Mouse (Mus musculus) liver, embryonic 11.5 days (tissue): Measurements from ENCODE around the gene Mprip. TPM values are rescaled to one million over a fixed set of nuclear protein-coding genes. Genes with fewer than 3 reads are reported as not detected.
A peak's percentile ranks its signal among the peaks of the same experiment; 100 is the strongest.

Experiments used
- ATAC-seq: fragments of 200-750 bp; cut with Nextera tagmentation; replicated peaks from 2 replicates; pipeline ENCODE4 v1.8.0; 2017; ENCODE audit warnings: moderate number of reproducible peaks, mild to moderate bottlenecking, moderate TSS enrichment, moderate library complexity; ENCODE audit not compliant: low FRiP score
- DNase-seq: peaks from one replicate; pipeline ENCODE4 v3.0.0-alpha.2; 2017; ENCODE audit warnings: low spot score
- H3K27ac ChIP-seq: fragments of 300-500 bp; sonication (generic); 2 replicates; pipeline ENCODE4 v1.5.1; 2014; ENCODE audit warnings: mild to moderate bottlenecking, low read depth, low read length, control low read depth
- H3K27me3 ChIP-seq: fragments of 300-500 bp; sonication (generic); replicated peaks from 2 replicates; pipeline ENCODE4 v1.6.1; 2014; ENCODE audit warnings: low read length, mixed read lengths; ENCODE audit not compliant: control insufficient read depth, insufficient read depth
- H3K36me3 ChIP-seq: fragments of 300-500 bp; sonication (generic); 2 replicates; pipeline ENCODE4 v1.6.1; 2014; ENCODE audit warnings: mild to moderate bottlenecking, low read length, moderate library complexity, mixed read lengths; ENCODE audit not compliant: control insufficient read depth, insufficient read depth
- H3K4me1 ChIP-seq: fragments of 300-500 bp; sonication (generic); replicated peaks from 2 replicates; pipeline ENCODE4 v1.6.1; 2014; ENCODE audit warnings: low read length, mixed read lengths; ENCODE audit not compliant: control insufficient read depth, insufficient read depth
- H3K4me2 ChIP-seq: fragments of 300-500 bp; sonication (generic); 2 replicates; pipeline ENCODE4 v1.6.1; 2014; ENCODE audit warnings: mild to moderate bottlenecking, control low read depth, moderate library complexity
- H3K4me3 ChIP-seq: fragments of 300-500 bp; sonication (generic); 2 replicates; pipeline ENCODE4 v1.5.1; 2014; ENCODE audit warnings: low read depth, low read length, control low read depth
- H3K9ac ChIP-seq: fragments of 300-500 bp; sonication (generic); 2 replicates; pipeline ENCODE4 v1.6.1; 2014; ENCODE audit warnings: low read depth, low read length, control low read depth
- H3K9me3 ChIP-seq: fragments of 300-500 bp; sonication (generic); 2 replicates; pipeline ENCODE4 v1.6.1; 2016; ENCODE audit warnings: low read length, inconsistent platforms, mixed read lengths; ENCODE audit not compliant: control insufficient read depth
- WGBS: fragments of 180-500 bp; shearing (Covaris S2); extraction: QIAGEN DNeasy Blood & Tissue Kit; methylation state at CpG from one replicate; pipeline ENCODE4 v1.1.7; 2014; 5-methylcytosine and 5-hydroxymethylcytosine counted together
- polyA plus RNA-seq: library from polyadenylated mRNA; unstranded; fragments of >200 nt; fragmentation: Nextera tagmentation; extraction: Ambion mirVana; gene quantifications from 2 replicates; pipeline ENCODE4 v1.2.1, GENCODE M21; 2014

Gene Mprip
- polyA plus RNA-seq, 1 experiment from 2014 or later: 46.7 TPM

GRCm38 (mm10) chr11:59810480-59811158 lies 149.5 kb downstream of the Mprip start:
- DNase-seq (no peak), ATAC-seq (no peak)
- 33% methylated on average over 14 of the region's 14 CpGs for WGBS
- peak overlapping the region; percentile 87 for H3K4me3 ChIP-seq
- H3K9me3 ChIP-seq: no peaks in the 10 kb centered on the region
- peaks cover 11% of the 10 kb centered on the region for H3K4me1 ChIP-seq
- H3K4me2 ChIP-seq: peak overlapping the region; percentile 98
- H3K27ac ChIP-seq: peak overlapping the region; percentile 97
- H3K9ac ChIP-seq: peak overlapping the region; percentile 93
- H3K27me3 ChIP-seq: no peaks in the 10 kb centered on the region
- peaks cover 16% of the 10 kb centered on the region for H3K36me3 ChIP-seq

DNA sequence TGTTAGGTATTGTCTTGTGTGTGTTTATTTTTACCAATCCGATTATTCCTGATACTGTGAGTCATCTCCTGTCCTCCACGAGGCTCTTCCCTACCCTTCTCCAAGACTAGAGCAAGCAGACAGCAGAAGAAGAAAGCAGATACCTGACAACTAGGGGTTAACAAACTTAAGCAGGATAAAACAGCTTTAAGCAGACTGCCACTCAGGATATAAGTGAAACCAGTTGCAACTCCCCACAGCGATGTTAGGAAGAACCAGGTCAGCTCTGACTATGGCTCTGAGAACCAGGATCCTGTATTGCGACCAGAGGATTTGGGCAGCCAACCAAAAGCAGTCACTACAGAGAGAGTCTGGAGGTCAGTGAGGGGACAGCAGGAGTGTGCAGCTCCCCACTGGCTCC lies 150.1 kb downstream of the Mprip start:
- Histone ChIP-seq H3K4me3 (peak overlapping the region; percentile 87; the same call in 1 of the 2 replicates), H3K27ac (no peak overlapping the region; the same call in 1 of the 2 replicates), H3K4me2 (peak overlapping the region; percentile 98), H3K27me3 (no peaks in the 10 kb centered on the region), H3K9me3 (no peaks in the 10 kb centered on the region), H3K9ac (0 out of 2 replicates have a peak overlapping the region, but pooled peaks have one; percentile 35), H3K36me3 (peaks cover 17% of the 10 kb centered on the region), H3K4me1 (peaks cover 11% of the 10 kb centered on the region)
- WGBS: 57% methylated on average over 4 of the region's 4 CpGs
- DNase-seq (no peak), ATAC-seq (no peak)

DNA sequence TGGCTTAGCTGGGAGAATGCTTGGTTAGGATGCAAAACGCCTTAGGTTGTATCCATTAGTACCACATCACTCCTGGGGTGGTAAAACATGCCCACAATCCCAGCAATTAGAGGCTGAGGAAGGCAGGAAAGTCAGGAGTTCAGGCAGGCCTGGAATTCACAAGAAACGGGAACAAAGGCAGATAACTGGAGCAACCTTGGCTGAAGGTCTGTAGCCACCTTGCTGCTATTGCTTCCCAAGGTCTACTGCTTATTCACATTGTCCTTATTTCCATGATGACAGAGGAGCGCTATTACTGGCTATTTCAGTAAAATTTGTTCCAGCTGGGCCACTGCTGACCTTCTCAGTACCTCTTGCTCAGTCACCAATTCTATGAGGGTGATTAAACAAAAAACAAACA lies 152.2 kb downstream of the Mprip start:
- no peaks in the 10 kb centered on the region for H3K9me3 ChIP-seq
- peaks cover 11% of the 10 kb centered on the region for H3K4me1 ChIP-seq
- no peak overlapping the region for H3K9ac ChIP-seq
- DNase-seq (no peak), ATAC-seq (no peak)
- H3K4me3 ChIP-seq: no peak overlapping the region
- H3K4me2 ChIP-seq: no peak overlapping the region
- no peak overlapping the region for H3K27ac ChIP-seq
- peaks cover 19% of the 10 kb centered on the region for H3K36me3 ChIP-seq
- 75% methylated on average over 3 of the region's 3 CpGs for WGBS
- H3K27me3 ChIP-seq: no peaks in the 10 kb centered on the region

- H3K27ac ChIP-seq: no peak overlapping the region
- peaks cover 3% of the 10 kb centered on the region; the same call in 1 of the 2 replicates for H3K4me1 ChIP-seq
- WGBS: 88% methylated on average over 1 of the region's 1 CpGs
- H3K27me3 ChIP-seq: no peaks in the 10 kb centered on the region
- ATAC-seq: no peak
- H3K9me3 ChIP-seq: no peaks in the 10 kb centered on the region
- no peak overlapping the region for H3K9ac ChIP-seq
- H3K36me3 ChIP-seq: peaks cover 29% of the 10 kb centered on the region
- no peak for DNase-seq
- no peak overlapping the region for H3K4me3 ChIP-seq
- no peak overlapping the region for H3K4me2 ChIP-seq
Measured at GRCm38 (mm10) chr11:59814311-59814710, 153.2 kb downstream of the Mprip start.

- Histone ChIP-seq H3K4me1 (peaks cover 3% of the 10 kb centered on the region; the same call in 1 of the 2 replicates), H3K9me3 (no peaks in the 10 kb centered on the region), H3K4me2 (no peak overlapping the region), H3K9ac (no peak overlapping the region), H3K36me3 (peaks cover 36% of the 10 kb centered on the region), H3K27me3 (no peaks in the 10 kb centered on the region), H3K4me3 (no peak overlapping the region), H3K27ac (no peak overlapping the region)
- WGBS: 87% methylated on average over 6 of the region's 6 CpGs
- DNase-seq (no peak), ATAC-seq (no peak)
Measured at GRCm38 (mm10) chr11:59814936-59815335, 153.8 kb downstream of the Mprip start.

GRCm38 (mm10) chr11:59815482-59816065 lies 154.5 kb downstream of the Mprip start:
- Histone ChIP-seq H3K4me1 (peaks cover 3% of the 10 kb centered on the region; the same call in 1 of the 2 replicates), H3K4me2 (no peak overlapping the region), H3K27me3 (no peaks in the 10 kb centered on the region), H3K27ac (no peak overlapping the region), H3K9ac (no peak overlapping the region), H3K4me3 (no peak overlapping the region), H3K36me3 (peaks cover 41% of the 10 kb centered on the region), H3K9me3 (no peaks in the 10 kb centered on the region)
- DNase-seq (no peak), ATAC-seq (no peak)
- 84% methylated on average over 6 of the region's 6 CpGs for WGBS

GRCm38 (mm10) chr11:59817916-59818315 lies 156.8 kb downstream of the Mprip start:
- 88% methylated on average over 3 of the region's 3 CpGs for WGBS
- Histone ChIP-seq H3K4me2 (no peak overlapping the region), H3K36me3 (peaks cover 54% of the 10 kb centered on the region), H3K27ac (no peak overlapping the region), H3K9me3 (no peaks in the 10 kb centered on the region), H3K9ac (no peak overlapping the region), H3K4me1 (no peaks in the 10 kb centered on the region), H3K4me3 (no peak overlapping the region), H3K27me3 (no peaks in the 10 kb centered on the region)
- ATAC-seq (no peak), DNase-seq (no peak)

- no peak for ATAC-seq
Measured at GRCm38 (mm10) chr11:59821625-59822024, 160.5 kb downstream of the Mprip start.

More at GRCm38 (mm10) chr11:59821625-59822024, 160.5 kb downstream of the Mprip start:
- Histone ChIP-seq H3K4me2 (no peak overlapping the region), H3K9ac (no peak overlapping the region), H3K4me1 (no peaks in the 10 kb centered on the region), H3K9me3 (no peaks in the 10 kb centered on the region), H3K27ac (no peak overlapping the region), H3K4me3 (no peak overlapping the region), H3K27me3 (no peaks in the 10 kb centered on the region), H3K36me3 (peaks cover 75% of the 10 kb centered on the region)
- WGBS: 92% methylated on average over 3 of the region's 3 CpGs
- no peak for DNase-seq
